Mouse (Mus musculus): Measurements from ENCODE around the gene Gm34653. TPM values are rescaled to one million over a fixed set of nuclear protein-coding genes. Genes with fewer than 3 reads are reported as not detected.
A peak's percentile ranks its signal among the peaks of the same experiment; 100 is the strongest.
"Not testable (repeated sequence)": the region's sequence is repeated elsewhere in the genome, so short reads cannot be mapped to it uniquely, and the experiment has no call there.

Gene Gm34653
- polyA plus RNA-seq (2016; fragmentation: Nextera tagmentation; extraction: Ambion mirVana): not detected in 2 replicates

GRCm38 (mm10) chr2:34832766-34833457 lies at the start of gene Gm34653:
Gene Gm34653, plus strand, starts transcription at chr2:34833007.
- H3K36me3 ChIP-seq; H3K27ac ChIP-seq; H3K4me1 ChIP-seq (replicated peaks); H3K9me3 ChIP-seq; H3K4me3 ChIP-seq; H3K27me3 ChIP-seq (ENCODE audit: insufficient read depth, poor library complexity, severe bottlenecking); DNase-seq (ENCODE audit: low spot score): not testable (repeated sequence)
- 74% methylated on average over 11 of the region's 11 CpGs for WGBS

- Histone ChIP-seq H3K36me3 (peaks cover 82% of the 10 kb centered on the region), H3K27ac (no peak overlapping the region), H3K4me3 (no peak overlapping the region), H3K4me1 (replicated peaks) (no peaks in the 10 kb centered on the region), H3K9me3 (no peaks in the 10 kb centered on the region), H3K27me3 (ENCODE audit: insufficient read depth, poor library complexity, severe bottlenecking) (no peaks in the 10 kb centered on the region)
- DNase-seq (ENCODE audit: low spot score): no peak
- 93% methylated on average over 14 of the region's 14 CpGs for WGBS
Measured at GRCm38 (mm10) chr2:34783064-34784020, 49.5 kb upstream of the Gm34653 start.

GRCm38 (mm10) chr2:34784085-34784484 lies 48.7 kb upstream of the Gm34653 start:
- DNase-seq (ENCODE audit: low spot score): peak; percentile 47
- 83% methylated on average over 2 of the region's 2 CpGs for WGBS
- H3K36me3 ChIP-seq: peaks cover 81% of the 10 kb centered on the region
- no peak overlapping the region for H3K4me3 ChIP-seq
- H3K4me1 ChIP-seq (replicated peaks): no peaks in the 10 kb centered on the region
- H3K9me3 ChIP-seq: no peaks in the 10 kb centered on the region
- no peaks in the 10 kb centered on the region for H3K27me3 ChIP-seq (ENCODE audit: insufficient read depth, poor library complexity, severe bottlenecking)
- no peak overlapping the region for H3K27ac ChIP-seq

GRCm38 (mm10) chr2:34790282-34790681 lies 42.5 kb upstream of the Gm34653 start:
- H3K9me3 ChIP-seq: no peaks in the 10 kb centered on the region
- DNase-seq (ENCODE audit: low spot score): no peak
- no peaks in the 10 kb centered on the region for H3K4me1 ChIP-seq (replicated peaks)
- no peak overlapping the region for H3K4me3 ChIP-seq
- no peaks in the 10 kb centered on the region for H3K27me3 ChIP-seq (ENCODE audit: insufficient read depth, poor library complexity, severe bottlenecking)
- H3K36me3 ChIP-seq: peaks cover 51% of the 10 kb centered on the region
- no peak overlapping the region for H3K27ac ChIP-seq
- 94% methylated on average over 8 of the region's 8 CpGs for WGBS

- DNase-seq (ENCODE audit: low spot score); H3K27ac ChIP-seq; H3K4me3 ChIP-seq; H3K4me1 ChIP-seq (replicated peaks); H3K27me3 ChIP-seq (ENCODE audit: insufficient read depth, poor library complexity, severe bottlenecking); H3K9me3 ChIP-seq: not testable (repeated sequence)
- WGBS: 87% methylated on average over 2 of the region's 2 CpGs
- H3K36me3 ChIP-seq: peaks cover 60% of the 10 kb centered on the region
Measured at GRCm38 (mm10) chr2:34792543-34792942, 40.3 kb upstream of the Gm34653 start.

GRCm38 (mm10) chr2:34794511-34794910 lies 38.3 kb upstream of the Gm34653 start:
- Histone ChIP-seq H3K36me3 (peaks cover 45% of the 10 kb centered on the region), H3K4me1 (replicated peaks) (peaks cover 12% of the 10 kb centered on the region), H3K27me3 (ENCODE audit: insufficient read depth, poor library complexity, severe bottlenecking) (no peaks in the 10 kb centered on the region), H3K27ac (no peak overlapping the region), H3K9me3 (no peaks in the 10 kb centered on the region), H3K4me3 (no peak overlapping the region)
- DNase-seq (ENCODE audit: low spot score): no peak
- WGBS: 88% methylated on average over 2 of the region's 2 CpGs

GRCm38 (mm10) chr2:34795426-34795825 lies 37.4 kb upstream of the Gm34653 start:
- DNase-seq (ENCODE audit: low spot score): no peak
- 95% methylated on average over 7 of the region's 7 CpGs for WGBS
- Histone ChIP-seq H3K4me1 (replicated peaks) (peaks cover 20% of the 10 kb centered on the region), H3K36me3 (peaks cover 37% of the 10 kb centered on the region), H3K9me3 (no peaks in the 10 kb centered on the region), H3K27ac (no peak overlapping the region), H3K27me3 (ENCODE audit: insufficient read depth, poor library complexity, severe bottlenecking) (no peaks in the 10 kb centered on the region), H3K4me3 (no peak overlapping the region)

GRCm38 (mm10) chr2:34799357-34800256 lies 33.2 kb upstream of the Gm34653 start, which contains the start of gene Rabepk:
Gene Rabepk, minus strand, starts transcription at chr2:34799912.
- H3K27me3 ChIP-seq (ENCODE audit: insufficient read depth, poor library complexity, severe bottlenecking): no peaks in the 10 kb centered on the region
- WGBS: 5% methylated on average over 44 of the region's 44 CpGs

GRCm38 (mm10) chr2:34800371-34800770 lies 32.4 kb upstream of the Gm34653 start:
- H3K4me3 ChIP-seq: peak overlapping the region; percentile 80
- H3K4me1 ChIP-seq (replicated peaks): peaks cover 36% of the 10 kb centered on the region
- 80% methylated on average over 7 of the region's 7 CpGs for WGBS
- no peaks in the 10 kb centered on the region for H3K27me3 ChIP-seq (ENCODE audit: insufficient read depth, poor library complexity, severe bottlenecking)
- H3K27ac ChIP-seq: no peak overlapping the region
- no peak for DNase-seq (ENCODE audit: low spot score)
- H3K36me3 ChIP-seq: peaks cover 33% of the 10 kb centered on the region
- no peaks in the 10 kb centered on the region for H3K9me3 ChIP-seq

More at GRCm38 (mm10) chr2:34799357-34800256, 33.2 kb upstream of the Gm34653 start, which contains the start of gene Rabepk:
- H3K9me3 ChIP-seq: no peaks in the 10 kb centered on the region
- H3K4me1 ChIP-seq (replicated peaks): peaks cover 36% of the 10 kb centered on the region
- peak within 1 kb of the TSS; percentile 86 for H3K27ac ChIP-seq
- peak within 1 kb of the TSS; percentile 80 for H3K4me3 ChIP-seq
- H3K36me3 ChIP-seq: peaks cover 33% of the 10 kb centered on the region
- peak; percentile 80 for DNase-seq (ENCODE audit: low spot score)

- H3K4me3 ChIP-seq: peak overlapping the region; percentile 72
- WGBS: 5% methylated on average over 39 of the region's 39 CpGs
- peaks cover 32% of the 10 kb centered on the region for H3K36me3 ChIP-seq
- DNase-seq (ENCODE audit: low spot score): peak; percentile 98
- no peaks in the 10 kb centered on the region for H3K9me3 ChIP-seq
- peaks cover 36% of the 10 kb centered on the region for H3K4me1 ChIP-seq (replicated peaks)
- peak overlapping the region; percentile 90 for H3K27ac ChIP-seq
- H3K27me3 ChIP-seq (ENCODE audit: insufficient read depth, poor library complexity, severe bottlenecking): no peaks in the 10 kb centered on the region
Measured at GRCm38 (mm10) chr2:34801516-34802482, 31.0 kb upstream of the Gm34653 start.

- not testable (repeated sequence) for H3K9me3 ChIP-seq; H3K27me3 ChIP-seq (ENCODE audit: insufficient read depth, poor library complexity, severe bottlenecking)
- peak; percentile 31 for DNase-seq (ENCODE audit: low spot score)
- H3K4me1 ChIP-seq (replicated peaks): peaks cover 36% of the 10 kb centered on the region
- peak overlapping the region; percentile 90 for H3K27ac ChIP-seq
- H3K4me3 ChIP-seq: peak overlapping the region; percentile 72
- WGBS: under 1% methylated on average over 32 of the region's 32 CpGs
- H3K36me3 ChIP-seq: peaks cover 37% of the 10 kb centered on the region
Measured at GRCm38 (mm10) chr2:34802565-34803245, 30.1 kb upstream of the Gm34653 start.
